ENCODE assay signal across 24 mouse cellular contexts in the genomic region with DNA sequence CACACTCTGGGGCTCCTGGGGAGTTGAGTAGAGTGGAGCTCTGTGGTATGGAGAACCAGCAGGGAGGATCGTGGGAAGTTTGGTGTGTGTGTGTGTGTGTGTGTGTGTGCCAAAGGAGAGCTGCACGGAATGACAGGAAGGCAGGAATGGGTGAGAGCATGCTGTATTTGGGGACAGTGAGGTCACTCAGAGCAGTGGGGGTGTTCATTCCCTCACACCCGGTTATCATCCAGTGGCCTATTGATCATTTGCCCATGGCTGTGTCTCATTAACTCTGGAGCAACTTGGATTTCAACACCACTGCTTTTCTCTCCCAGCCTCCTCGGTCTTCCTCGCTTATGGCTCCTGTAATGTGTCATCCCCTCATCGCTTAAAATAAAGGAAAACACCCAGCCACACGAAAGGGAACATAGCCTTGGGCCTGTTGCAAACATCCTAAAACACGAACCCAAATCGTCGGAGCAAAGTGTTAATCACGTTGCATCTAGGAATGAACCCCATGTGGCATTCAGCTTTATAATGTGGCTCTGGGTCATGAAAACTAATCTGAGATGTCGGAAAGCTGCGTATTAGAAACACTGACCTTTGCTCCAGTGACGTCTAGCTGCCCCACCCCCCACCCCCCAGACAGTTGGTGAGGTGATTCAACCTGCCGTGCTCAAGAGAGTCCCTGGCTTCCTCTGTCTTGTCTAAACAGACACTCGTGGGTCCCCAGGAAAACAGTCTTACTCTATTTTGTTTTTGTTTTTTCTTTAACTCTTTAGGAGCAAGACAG. TPM values are rescaled to one million over a fixed set of nuclear protein-coding genes. Genes with fewer than 3 reads are reported as not detected.
A peak's percentile ranks its signal among the peaks of the same experiment; 100 is the strongest.
DNase-seq lines count a peak whose midpoint lies in the region; ATAC-seq and TF ChIP-seq lines count a peak whose summit lies in the region.
"Had no signal": no experiment of that assay in that cellular context is flagged by ENCODE, and none has a peak within 500 bp of the region (broad histone marks: within the 10 kb centered on the region; RNA-seq: fewer than 3 reads in every experiment).

No protein-coding gene starts in this region.

- TF ChIP-seq EP300 in MEL (IDR thresholded peaks at IDR 0.05; ENCODE audit: low read depth in 1 of 2, low read length in 2 of 2): no peak

- no peak for TF ChIP-seq RAD21 in MEL (IDR thresholded peaks at IDR 0.05; ENCODE audit: low read depth, low read length)

- no peak for ATAC-seq in forebrain, embryonic 16.5 days
- ATAC-seq in intestine, postnatal 0 days: no peak
- ATAC-seq in intestine, embryonic 16.5 days: no peak
- no peak for ATAC-seq in liver, embryonic 15.5 days (ENCODE audit: insufficient read depth)
- ATAC-seq: forebrain, embryonic 14.5 days; midbrain, embryonic 15.5 days had no signal

- no peak for TF ChIP-seq POLR2A in MEL (IDR thresholded peaks at IDR 0.05; ENCODE audit: control insufficient read depth in 1 of 2, insufficient read depth in 1 of 2, low read depth in 1 of 2, low read length in 2 of 2, poor library complexity in 1 of 2)

- DNase-seq in forebrain, embryonic 10.5 days (ENCODE audit: extremely low spot score, low spot score): no peak
- no peak for DNase-seq in MEL (ENCODE audit: low read depth, low spot score)
- DNase-seq in right cerebral cortex, adult 2 months (ENCODE audit: low spot score in 2 of 2): no peak
- DNase-seq in thymus, postnatal 0 days (ENCODE audit: low spot score): no peak
- DNase-seq: adrenal gland, postnatal 25 days; cerebellum, adult 8-10 months; gastrocnemius, postnatal 10 days; heart, adult 11 months; kidney, postnatal 4 days; lung, embryonic 14.5 days; retina, postnatal 1 day; right cerebral cortex, postnatal 4 days; thymus, postnatal 36 days had no signal

- H3K9me3 ChIP-seq in forebrain, embryonic 10.5 days: no peaks in the 10 kb centered on the region
- H3K9me3 ChIP-seq in forebrain, embryonic 16.5 days (ENCODE audit: control insufficient read depth, low read length): no peaks in the 10 kb centered on the region
- H3K9me3 ChIP-seq in intestine, postnatal 0 days (ENCODE audit: control insufficient read depth): no peaks in the 10 kb centered on the region
- H3K9me3 ChIP-seq in intestine, embryonic 16.5 days (ENCODE audit: control insufficient read depth, low read length): no peaks in the 10 kb centered on the region
- no peaks in the 10 kb centered on the region for H3K9me3 ChIP-seq in MEL (replicated peaks; ENCODE audit: insufficient read depth, low read length)
- H3K9me3 ChIP-seq in liver, embryonic 15.5 days (replicated peaks): no peaks in the 10 kb centered on the region
- H3K9me3 ChIP-seq: kidney, embryonic 15.5 days; limb, embryonic 12.5 days; midbrain, embryonic 15.5 days; neural tube, embryonic 13.5 days; stomach, embryonic 15.5 days had no signal

- no peak for TF ChIP-seq CTCF in intestine, postnatal 0 days (IDR thresholded peaks at IDR 0.05; ENCODE audit: low read depth)
- TF ChIP-seq CTCF in MEL (IDR thresholded peaks at IDR 0.05 in 2 of 3, conservative IDR thresholded peaks at IDR 0.05 in 1 of 3; ENCODE audit: control insufficient read depth in 1 of 3, insufficient read depth in 1 of 3, low read depth in 2 of 3, low read length in 3 of 3, poor library complexity in 1 of 3, severe bottlenecking in 1 of 3): no peak

- H3K27ac ChIP-seq in forebrain, embryonic 10.5 days: peak overlapping the region; percentile 85
- H3K27ac ChIP-seq in forebrain, embryonic 16.5 days (ENCODE audit: low read length): no peak overlapping the region
- peak overlapping the region; percentile 9; the same call in 1 of the 2 replicates for H3K27ac ChIP-seq in intestine, postnatal 0 days (ENCODE audit: low read depth, low read length)
- no peak overlapping the region for H3K27ac ChIP-seq in intestine, embryonic 16.5 days (ENCODE audit: low read length)
- no peak overlapping the region for H3K27ac ChIP-seq in MEL (ENCODE audit: control insufficient read depth, low read depth, low read length)
- peak overlapping the region; percentile 71 for H3K27ac ChIP-seq in liver, embryonic 15.5 days (replicated peaks)
- H3K27ac ChIP-seq: kidney, embryonic 15.5 days; limb, embryonic 12.5 days; midbrain, embryonic 15.5 days; neural tube, embryonic 13.5 days; stomach, embryonic 15.5 days had no signal

- H3K4me1 ChIP-seq in forebrain, embryonic 10.5 days: peaks cover 64% of the 10 kb centered on the region
- peaks cover 7% of the 10 kb centered on the region; the same call in 1 of the 2 replicates for H3K4me1 ChIP-seq in forebrain, embryonic 16.5 days (replicated peaks; ENCODE audit: control insufficient read depth, insufficient read depth, low read length)
- H3K4me1 ChIP-seq in intestine, postnatal 0 days (replicated peaks; ENCODE audit: control insufficient read depth, insufficient read depth, low read length): peaks cover 10% of the 10 kb centered on the region; the same call in 1 of the 2 replicates
- H3K4me1 ChIP-seq in intestine, embryonic 16.5 days (ENCODE audit: control insufficient read depth, insufficient read depth, low read length): no peaks in the 10 kb centered on the region
- H3K4me1 ChIP-seq in MEL (ENCODE audit: control insufficient read depth in 1 of 2, insufficient read depth in 2 of 2, low read length in 2 of 2): peaks cover 35% of the 10 kb centered on the region in 2 experiments
- H3K4me1 ChIP-seq in liver, embryonic 15.5 days (replicated peaks): peaks cover 64% of the 10 kb centered on the region
- H3K4me1 ChIP-seq: limb, embryonic 12.5 days had no signal

- no peak overlapping the region for H3K9ac ChIP-seq in forebrain, embryonic 16.5 days (replicated peaks; ENCODE audit: low read depth, low read length)
- no peak overlapping the region for H3K9ac ChIP-seq in intestine, postnatal 0 days (ENCODE audit: low read depth, low read length)
- H3K9ac ChIP-seq in intestine, embryonic 16.5 days (ENCODE audit: low read depth, low read length): no peak overlapping the region
- H3K9ac ChIP-seq in MEL (ENCODE audit: control insufficient read depth, low read depth, low read length, poor library complexity, severe bottlenecking): no peak overlapping the region
- no peak overlapping the region for H3K9ac ChIP-seq in liver, embryonic 15.5 days
- H3K9ac ChIP-seq: kidney, embryonic 15.5 days; limb, embryonic 12.5 days; lung, embryonic 14.5 days; midbrain, embryonic 15.5 days; neural tube, embryonic 13.5 days; stomach, embryonic 15.5 days had no signal

- H3K4me3 ChIP-seq in forebrain, embryonic 10.5 days: no peak overlapping the region
- no peak overlapping the region for H3K4me3 ChIP-seq in forebrain, embryonic 16.5 days (replicated peaks; ENCODE audit: low read length)
- H3K4me3 ChIP-seq in intestine, postnatal 0 days (ENCODE audit: low read depth, low read length): no peak overlapping the region
- H3K4me3 ChIP-seq in intestine, embryonic 16.5 days (ENCODE audit: low read length): no peak overlapping the region
- H3K4me3 ChIP-seq in MEL (ENCODE audit: control insufficient read depth in 1 of 2, insufficient read depth in 1 of 2, low read depth in 2 of 2, low read length in 2 of 2): no peak overlapping the region
- no peak overlapping the region for H3K4me3 ChIP-seq in liver, embryonic 15.5 days (replicated peaks)
- H3K4me3 ChIP-seq: kidney, embryonic 15.5 days; limb, embryonic 12.5 days; midbrain, embryonic 15.5 days; myocyte; neural tube, embryonic 13.5 days; stomach, embryonic 15.5 days had no signal

- 61% methylated on average over 16 of the region's 16 CpGs for WGBS in forebrain, embryonic 10.5 days
- 48% methylated on average over 16 of the region's 16 CpGs for WGBS in forebrain, embryonic 16.5 days
- WGBS in intestine, postnatal 0 days: 37% methylated on average over 16 of the region's 16 CpGs
- 43% methylated on average over 16 of the region's 16 CpGs for WGBS in intestine, embryonic 16.5 days
- WGBS in liver, embryonic 15.5 days (ENCODE audit: insufficient replicate concordance): 65% methylated on average over 16 of the region's 16 CpGs

- no peaks in the 10 kb centered on the region for H3K36me3 ChIP-seq in forebrain, embryonic 10.5 days (replicated peaks)
- H3K36me3 ChIP-seq in forebrain, embryonic 16.5 days (ENCODE audit: control insufficient read depth, insufficient read depth): no peaks in the 10 kb centered on the region
- no peaks in the 10 kb centered on the region for H3K36me3 ChIP-seq in intestine, postnatal 0 days (ENCODE audit: control insufficient read depth, insufficient read depth)
- H3K36me3 ChIP-seq in intestine, embryonic 16.5 days (ENCODE audit: control insufficient read depth, insufficient read depth, low read length): no peaks in the 10 kb centered on the region
- peaks cover 0 to 36% of the 10 kb centered on the region in 2 experiments; a peak in 2 of 4 replicates for H3K36me3 ChIP-seq in MEL (ENCODE audit: control insufficient read depth in 1 of 2, insufficient read depth in 2 of 2, low read length in 2 of 2)
- H3K36me3 ChIP-seq in liver, embryonic 15.5 days (replicated peaks): no peaks in the 10 kb centered on the region
- H3K36me3 ChIP-seq: kidney, embryonic 15.5 days; limb, embryonic 12.5 days; midbrain, embryonic 15.5 days; neural tube, embryonic 13.5 days; stomach, embryonic 15.5 days had no signal

- peaks cover 13% of the 10 kb centered on the region; the same call in 1 of the 2 replicates for H3K27me3 ChIP-seq in forebrain, embryonic 10.5 days (ENCODE audit: poor library complexity, severe bottlenecking)
- no peaks in the 10 kb centered on the region for H3K27me3 ChIP-seq in forebrain, embryonic 16.5 days (replicated peaks; ENCODE audit: control insufficient read depth, insufficient read depth, low read length)
- H3K27me3 ChIP-seq in intestine, postnatal 0 days (replicated peaks; ENCODE audit: control insufficient read depth, insufficient read depth, low read length): no peaks in the 10 kb centered on the region
- no peaks in the 10 kb centered on the region for H3K27me3 ChIP-seq in intestine, embryonic 16.5 days (replicated peaks; ENCODE audit: control insufficient read depth, insufficient read depth, low read length)
- no peaks in the 10 kb centered on the region for H3K27me3 ChIP-seq in MEL (ENCODE audit: control insufficient read depth in 1 of 2, insufficient read depth in 2 of 2, low read length in 2 of 2)
- H3K27me3 ChIP-seq in liver, embryonic 15.5 days: no peaks in the 10 kb centered on the region
- H3K27me3 ChIP-seq: midbrain, embryonic 15.5 days; neural tube, embryonic 13.5 days; stomach, embryonic 15.5 days had no signal

- no peak overlapping the region for H3K4me2 ChIP-seq in forebrain, embryonic 16.5 days (ENCODE audit: low read length)
- peak overlapping the region; percentile 17; the same call in 1 of the 2 replicates for H3K4me2 ChIP-seq in intestine, postnatal 0 days (replicated peaks; ENCODE audit: low read depth)
- H3K4me2 ChIP-seq in intestine, embryonic 16.5 days (ENCODE audit: low read depth, low read length): no peak overlapping the region
- H3K4me2 ChIP-seq in liver, embryonic 15.5 days: no peak overlapping the region
- H3K4me2 ChIP-seq: kidney, embryonic 15.5 days; limb, embryonic 12.5 days; lung, embryonic 14.5 days; midbrain, embryonic 15.5 days; neural tube, embryonic 13.5 days; stomach, embryonic 15.5 days had no signal

- H3K79me2 ChIP-seq in MEL (ENCODE audit: control insufficient read depth, insufficient read depth, low read length, poor library complexity): peaks cover 11% of the 10 kb centered on the region; the same call in 1 of the 2 replicates

RNA-seq across cellular contexts. Expression of a gene that starts 4.4 kb away (rescaled TPM):
- 6.5 and 6.8 TPM in 2 replicates for polyA plus RNA-seq in forebrain, embryonic 10.5 days (2016; fragmentation: Nextera tagmentation; extraction: Ambion mirVana)
- 4.1 and 5.4 TPM in 2 replicates for polyA plus RNA-seq in forebrain, embryonic 16.5 days (2015; fragmentation: Nextera tagmentation; extraction: Ambion mirVana)
- 129 and 143 TPM in 2 replicates for polyA plus RNA-seq in intestine, postnatal 0 days (2015; fragmentation: Nextera tagmentation; extraction: Ambion mirVana)
- polyA plus RNA-seq in intestine, embryonic 16.5 days (2015; fragmentation: Nextera tagmentation; extraction: Ambion mirVana): 26.6 and 33.9 TPM in 2 replicates
- total RNA-seq in MEL (2012; rRNA removed): 29.6 and 34.0 TPM in 2 replicates
- 10 to 100 TPM in 1 of 2 experiments, not detected in 1; 41.6 TPM for polyA plus RNA-seq in MEL (2012; ENCODE audit: insufficient read depth in 1 of 2, insufficient read length in 2 of 2, low read depth in 1 of 2, low replicate concordance in 2 of 2, missing spikeins in 1 of 2)
- 38.9 and 39.1 TPM in 2 replicates for polyA plus RNA-seq in liver, embryonic 15.5 days (2015; fragmentation: Nextera tagmentation; extraction: Ambion mirVana)
- 14.4 TPM in 2 replicates for polyA plus RNA-seq in thymus, postnatal 0 days (2015; fragmentation: Nextera tagmentation; extraction: Ambion mirVana)

RNA-seq across cellular contexts. Expression of a gene that starts 4.6 kb away (rescaled TPM):
- polyA plus RNA-seq in forebrain, embryonic 10.5 days (2016; fragmentation: Nextera tagmentation; extraction: Ambion mirVana): 2.2 and 2.8 TPM in 2 replicates
- polyA plus RNA-seq in forebrain, embryonic 16.5 days (2015; fragmentation: Nextera tagmentation; extraction: Ambion mirVana): 3.2 and 4.1 TPM in 2 replicates
- polyA plus RNA-seq in intestine, postnatal 0 days (2015; fragmentation: Nextera tagmentation; extraction: Ambion mirVana): 50.9 and 54.4 TPM in 2 replicates
- polyA plus RNA-seq in intestine, embryonic 16.5 days (2015; fragmentation: Nextera tagmentation; extraction: Ambion mirVana): 3.1 and 4.6 TPM in 2 replicates
- 3.7 and 3.9 TPM in 2 replicates for total RNA-seq in MEL (2012; rRNA removed)
- 1 to 10 TPM in 1 of 2 experiments, not detected in 1; 5.2 TPM for polyA plus RNA-seq in MEL (2012; ENCODE audit: insufficient read depth in 1 of 2, insufficient read length in 2 of 2, low read depth in 1 of 2, low replicate concordance in 2 of 2, missing spikeins in 1 of 2)
- polyA plus RNA-seq in liver, embryonic 15.5 days (2015; fragmentation: Nextera tagmentation; extraction: Ambion mirVana): 3.4 and 3.7 TPM in 2 replicates
- 2.3 and 2.4 TPM in 2 replicates for polyA plus RNA-seq in thymus, postnatal 0 days (2015; fragmentation: Nextera tagmentation; extraction: Ambion mirVana)

RNA-seq across cellular contexts. Expression of a gene that starts 52.0 kb away (rescaled TPM):
- polyA plus RNA-seq in forebrain, embryonic 10.5 days (2016; fragmentation: Nextera tagmentation; extraction: Ambion mirVana): 41.9 and 44.4 TPM in 2 replicates
- polyA plus RNA-seq in forebrain, embryonic 16.5 days (2015; fragmentation: Nextera tagmentation; extraction: Ambion mirVana): 70.5 and 74.0 TPM in 2 replicates
- polyA plus RNA-seq in intestine, postnatal 0 days (2015; fragmentation: Nextera tagmentation; extraction: Ambion mirVana): 22.7 and 23.8 TPM in 2 replicates
- 35.9 and 39.1 TPM in 2 replicates for polyA plus RNA-seq in intestine, embryonic 16.5 days (2015; fragmentation: Nextera tagmentation; extraction: Ambion mirVana)
- 40.2 and 41.6 TPM in 2 replicates for total RNA-seq in MEL (2012; rRNA removed)
- polyA plus RNA-seq in MEL (2012; ENCODE audit: insufficient read depth in 1 of 2, insufficient read length in 2 of 2, low read depth in 1 of 2, low replicate concordance in 2 of 2, missing spikeins in 1 of 2): 1,000 to 10,000 TPM in 1 of 2 experiments, 10 to 100 TPM in 1; 47.1 to 1,743 TPM
- polyA plus RNA-seq in liver, embryonic 15.5 days (2015; fragmentation: Nextera tagmentation; extraction: Ambion mirVana): 10.8 and 11.1 TPM in 2 replicates
- 59.4 and 60.0 TPM in 2 replicates for polyA plus RNA-seq in thymus, postnatal 0 days (2015; fragmentation: Nextera tagmentation; extraction: Ambion mirVana)

Comparison
In these comparisons a context has a peak if more than half of its experiments do, and no peak if none do; other contexts are left out.
1. H3K27ac ChIP-seq: peak in forebrain, embryonic 10.5 days (single experiment), intestine, postnatal 0 days (single experiment) and liver, embryonic 15.5 days (single experiment); none in forebrain, embryonic 16.5 days (single experiment), intestine, embryonic 16.5 days (single experiment) and MEL (single experiment).